Mouse (Mus musculus) cerebellum, adult 18-20 months (tissue): Measurements from ENCODE around the gene Vav1.

Experiments
- DNase-seq, 2 experiments: peaks; one replicate each; pipeline ENCODE4 v3.0.0; 2021

Vav1 gene

DNA sequence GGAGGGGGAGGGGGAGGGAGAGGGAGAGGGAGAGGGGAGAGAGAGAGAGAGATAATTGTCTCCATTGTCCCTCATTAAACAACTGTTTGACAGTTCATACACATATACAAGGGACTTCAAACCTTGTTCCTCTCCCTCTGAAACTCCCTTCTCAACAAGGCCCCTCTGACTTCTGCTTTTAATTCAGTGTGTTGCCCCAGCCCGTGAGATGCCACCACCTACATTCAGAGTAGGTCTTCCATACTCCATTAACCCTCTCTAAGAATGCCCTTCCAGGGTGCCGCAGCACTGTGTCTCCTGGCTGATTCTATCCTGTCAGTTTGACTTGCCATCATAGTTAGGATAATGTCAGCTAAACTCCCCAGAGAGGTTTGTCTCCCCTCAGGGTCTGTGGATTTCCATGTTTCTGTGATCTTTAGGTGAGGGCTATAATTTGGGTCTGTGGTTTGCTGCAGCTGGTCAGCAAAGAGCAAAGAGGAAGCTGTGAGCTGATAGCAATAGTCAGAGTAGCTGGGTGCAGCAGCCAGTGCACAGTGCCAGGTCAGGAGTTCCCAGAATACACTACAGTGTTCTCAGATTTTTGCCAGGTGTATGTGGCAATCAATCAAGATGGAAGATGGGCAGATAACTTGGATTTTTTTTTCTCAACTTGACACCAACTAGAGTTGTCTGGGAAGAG lies 65.3 kb downstream of the Vav1 start:
- DNase-seq, result no peak

DNA sequence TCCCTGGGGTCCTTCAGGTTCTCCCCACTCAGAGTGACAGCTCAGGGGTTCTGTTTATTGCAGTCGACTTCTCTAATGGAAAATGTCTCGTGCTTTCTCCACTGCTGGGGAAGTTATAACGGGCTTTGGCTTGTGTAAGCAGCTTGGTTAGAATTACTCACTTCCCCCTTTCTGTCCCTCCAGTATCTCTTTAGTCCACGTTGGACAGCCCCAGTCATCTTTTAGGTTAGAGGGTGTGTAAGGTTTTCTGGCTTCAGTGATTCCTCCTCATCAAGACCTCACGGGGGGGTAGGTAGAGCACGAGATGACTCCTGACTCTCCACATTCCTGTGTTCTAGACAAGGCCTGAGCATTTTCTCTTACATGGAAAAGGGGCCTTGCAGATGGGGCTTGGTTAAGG lies 68.1 kb downstream of the Vav1 start:
- no peak for DNase-seq

DNA sequence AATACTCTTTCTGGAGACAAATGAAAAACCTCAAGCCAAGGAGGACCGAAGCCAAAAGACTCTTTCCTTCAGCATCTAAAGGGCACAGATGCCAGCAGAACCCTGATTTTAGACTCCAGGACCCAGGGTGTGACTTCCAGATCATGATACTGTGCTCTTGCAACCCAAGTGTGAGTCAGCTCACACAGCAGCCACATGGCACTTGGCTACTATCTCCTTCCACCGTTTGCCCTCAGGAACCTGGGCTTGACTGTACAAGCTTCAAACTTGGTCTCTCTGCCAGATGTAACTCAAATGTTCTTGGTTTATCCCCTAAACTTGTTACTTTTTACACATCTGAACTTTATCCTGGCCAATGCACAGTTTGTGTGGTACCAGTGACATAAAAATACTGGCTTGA lies 68.9 kb downstream of the Vav1 start:
- DNase-seq, result no peak

DNA sequence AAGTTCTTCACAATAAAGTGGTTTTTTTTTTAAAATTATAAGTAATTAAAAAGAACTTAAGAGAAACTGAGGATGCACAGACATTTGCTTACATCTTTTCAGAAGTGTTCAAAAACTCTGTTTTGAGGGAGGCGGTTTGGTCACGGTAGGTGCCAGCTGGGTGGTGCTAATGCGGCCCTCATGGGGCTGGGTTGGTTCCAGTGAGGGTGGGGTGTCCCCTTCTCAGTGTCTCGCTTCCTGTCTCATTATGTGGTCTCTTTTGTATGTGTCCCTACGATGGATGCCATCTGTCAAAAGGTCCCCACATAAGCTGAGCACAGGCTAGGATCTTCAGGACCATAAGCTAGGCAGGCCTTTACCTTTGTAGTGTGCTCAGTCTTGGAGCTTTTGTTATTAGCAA lies 70.2 kb downstream of the Vav1 start:
- DNase-seq, result no peak

DNA sequence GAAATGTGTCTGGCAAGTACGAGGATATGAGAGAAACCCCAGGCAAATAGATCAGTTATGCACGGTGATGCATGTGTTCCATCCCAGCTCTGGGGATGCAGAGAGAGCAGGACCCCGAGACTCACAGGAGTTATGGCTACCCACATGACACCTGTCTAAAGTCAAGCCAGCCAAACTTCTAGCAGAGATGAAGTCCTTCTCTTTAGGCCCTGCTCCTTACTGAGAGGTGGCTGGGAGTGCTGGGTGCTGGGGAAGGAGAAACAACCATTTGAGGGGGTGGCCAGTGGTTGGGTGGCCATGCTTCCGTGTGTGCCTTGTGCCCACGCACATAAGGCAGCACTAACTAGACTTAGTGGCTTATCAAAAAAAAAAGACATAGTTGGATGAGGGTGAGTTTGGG lies 71.3 kb downstream of the Vav1 start:
- no peak for DNase-seq

DNA sequence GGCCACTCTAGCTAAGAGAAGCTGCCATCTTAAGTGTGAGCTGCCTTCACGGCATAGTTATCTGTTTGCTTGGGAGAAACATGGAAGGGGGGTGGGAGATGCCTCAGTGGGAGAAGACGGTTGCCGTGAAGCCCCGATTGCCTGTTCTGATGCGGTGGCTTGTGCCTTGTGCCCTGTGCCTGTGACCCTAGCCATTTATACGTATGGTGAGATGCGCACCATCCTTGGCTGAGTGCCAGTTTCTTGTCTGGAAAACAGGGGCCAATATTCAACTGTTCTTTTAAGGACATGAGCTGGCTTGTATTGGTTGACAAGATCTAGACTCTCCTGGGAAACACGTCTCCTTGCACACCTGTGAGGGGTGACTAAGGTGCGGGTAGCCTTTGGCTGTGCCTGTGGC lies 72.2 kb downstream of the Vav1 start:
- DNase-seq, result no peak

DNA sequence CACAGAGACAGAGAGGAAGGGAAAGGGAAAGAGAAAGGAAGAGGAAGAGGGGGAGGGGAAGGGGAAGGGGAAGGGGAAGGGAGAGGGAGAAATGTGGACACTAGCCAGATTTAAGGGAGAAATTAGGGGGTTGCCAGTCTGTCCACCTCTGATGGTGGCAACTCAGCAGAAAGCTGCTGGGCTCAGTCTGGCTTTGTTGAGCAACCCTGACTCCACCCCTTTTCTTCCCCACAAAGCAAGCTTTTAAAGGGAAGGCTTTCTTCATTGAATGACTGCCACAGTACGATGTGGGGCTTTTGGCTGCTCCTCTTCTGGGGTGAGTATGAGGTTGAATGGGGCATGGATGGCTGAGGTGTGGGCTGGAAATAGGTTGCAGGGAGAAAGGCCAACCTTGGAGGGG lies 79.5 kb downstream of the Vav1 start, which contains the start of gene Adgre1:
TSS of gene Adgre1 (plus strand) at position 251 of the 400 bp plus-strand sequence.
- no peak for DNase-seq

DNA sequence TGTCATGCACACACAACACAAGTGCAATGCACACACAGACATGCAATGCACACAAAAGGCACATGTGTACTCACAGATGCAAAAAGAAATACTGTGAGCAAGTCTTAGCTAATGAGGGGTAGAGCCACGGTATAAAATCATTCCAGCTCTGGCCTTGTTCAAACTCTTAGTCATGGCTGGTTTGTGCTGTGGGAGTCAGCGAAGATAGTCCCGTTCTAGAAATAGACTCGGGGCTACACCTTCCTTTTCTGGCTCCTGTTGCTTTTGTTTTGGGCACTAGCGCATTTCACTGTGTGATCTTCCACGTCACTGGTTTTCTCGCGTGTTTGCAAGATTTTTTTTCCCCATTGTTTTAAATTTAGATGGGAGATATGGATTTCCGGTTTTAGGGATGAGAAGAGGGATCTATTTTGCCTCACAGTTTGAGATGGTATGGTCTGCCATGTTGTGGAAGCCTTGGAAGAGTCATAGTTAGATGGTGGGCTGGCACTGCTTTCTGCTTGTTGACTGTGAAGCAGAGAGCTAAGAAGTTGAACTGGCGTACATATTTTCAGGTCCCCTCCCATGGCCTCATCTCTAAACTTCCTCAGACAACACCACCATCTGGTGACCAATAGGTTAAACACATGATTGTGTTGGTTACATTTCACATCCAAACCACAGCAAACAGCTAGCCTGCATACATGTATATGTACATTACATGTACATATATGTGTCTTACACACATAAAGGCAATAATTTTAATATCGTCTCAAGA lies 80.8 kb downstream of the Vav1 start:
- no peak for DNase-seq
